Mouse (Mus musculus): Measurements from ENCODE around the gene 6030468B19Rik. TPM values are rescaled to one million over a fixed set of nuclear protein-coding genes. Genes with fewer than 3 reads are reported as not detected.
A peak's percentile ranks its signal among the peaks of the same experiment; 100 is the strongest.

The 6030468B19Rik gene
- total RNA-seq (2014; rRNA removed): not detected in 2 replicates
- not detected in 2 replicates for polyA plus RNA-seq (2015; fragmentation: Nextera tagmentation; extraction: Ambion mirVana)

DNA sequence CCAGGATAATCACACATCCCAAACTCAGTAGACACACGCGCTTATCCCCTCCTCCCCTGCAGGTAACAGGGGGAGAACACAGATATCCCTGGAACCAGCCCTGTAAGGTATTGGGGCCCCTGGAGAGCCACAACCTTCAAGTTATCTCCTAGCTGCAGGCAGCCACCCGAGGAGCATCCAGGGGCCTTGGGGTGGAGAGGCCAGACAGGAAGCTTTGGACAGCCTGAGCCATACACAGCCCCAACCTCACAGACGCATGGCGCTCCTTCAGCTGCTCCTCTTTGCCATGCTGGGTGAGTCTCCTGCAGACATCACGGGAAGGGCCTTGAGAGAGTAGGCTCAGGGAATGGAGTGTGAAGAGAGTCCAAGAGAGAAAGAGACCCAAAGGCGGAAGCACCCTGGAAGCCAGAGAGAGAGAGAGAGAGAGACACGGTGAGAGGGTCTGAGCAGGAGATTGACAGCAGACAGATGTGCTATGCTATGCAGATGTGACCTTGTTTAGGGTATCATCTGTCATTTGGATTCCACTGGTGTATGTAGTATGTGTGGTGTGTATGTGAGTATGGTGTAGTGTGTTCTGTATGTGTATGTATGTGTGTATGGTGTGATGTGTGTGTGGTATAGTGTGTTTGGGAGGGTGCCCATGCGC is at the start of gene 6030468B19Rik:
Gene 6030468B19Rik, plus strand, starts transcription at position 150 of the 649 bp plus-strand sequence.
- DNase-seq (ENCODE audit: low spot score) (no peak), ATAC-seq (no peak)
- Histone ChIP-seq H3K27ac (no peak within 1 kb of the TSS), H3K9me3 (ENCODE audit: low read length) (no peaks in the 10 kb centered on the region), H3K9ac (replicated peaks; ENCODE audit: low read length) (no peak within 1 kb of the TSS), H3K4me1 (ENCODE audit: insufficient read depth, low read length) (no peaks in the 10 kb centered on the region), H3K4me3 (ENCODE audit: low read length) (no peak within 1 kb of the TSS), H3K36me3 (ENCODE audit: insufficient read depth, low read length) (no peaks in the 10 kb centered on the region), H3K4me2 (ENCODE audit: low read depth, low read length) (no peak within 1 kb of the TSS), H3K27me3 (ENCODE audit: insufficient read depth, low read length) (no peaks in the 10 kb centered on the region)
- TF ChIP-seq CTCF (IDR thresholded peaks at IDR 0.05; ENCODE audit: low read depth): no peak
- WGBS: 70% methylated on average over 9 of the region's 9 CpGs

DNA sequence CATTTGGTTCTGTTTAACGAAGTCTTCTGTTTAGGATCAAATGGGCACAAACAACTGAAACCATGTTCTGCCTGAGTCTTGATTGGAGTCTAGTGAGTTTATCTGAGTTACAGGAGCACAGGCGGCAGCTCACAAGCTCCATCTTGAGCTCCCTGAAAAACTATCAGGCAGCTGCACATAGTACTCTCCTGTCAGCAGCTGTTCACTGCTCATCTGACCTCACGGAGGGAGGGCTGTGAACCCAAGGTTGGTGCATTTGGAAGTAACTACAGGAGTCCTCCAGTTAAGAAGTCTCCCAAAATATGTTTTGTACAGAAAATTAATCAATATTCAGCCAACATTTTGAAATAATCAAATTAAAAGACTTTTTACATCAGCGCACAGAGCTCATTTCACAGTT is 48.8 kb upstream of the 6030468B19Rik start:
- Histone ChIP-seq H3K4me2 (ENCODE audit: low read depth, low read length) (no peak overlapping the region), H3K4me3 (ENCODE audit: low read length) (no peak overlapping the region), H3K27me3 (ENCODE audit: insufficient read depth, low read length) (no peaks in the 10 kb centered on the region), H3K27ac (no peak overlapping the region), H3K9me3 (ENCODE audit: low read length) (no peaks in the 10 kb centered on the region), H3K4me1 (ENCODE audit: insufficient read depth, low read length) (no peaks in the 10 kb centered on the region), H3K36me3 (ENCODE audit: insufficient read depth, low read length) (peaks cover 90% of the 10 kb centered on the region), H3K9ac (replicated peaks; ENCODE audit: low read length) (no peak overlapping the region)
- DNase-seq (ENCODE audit: low spot score) (no peak), ATAC-seq (no peak)
- no peak for TF ChIP-seq CTCF (IDR thresholded peaks at IDR 0.05; ENCODE audit: low read depth)
- 80% methylated on average over 4 of the region's 4 CpGs for WGBS

DNA sequence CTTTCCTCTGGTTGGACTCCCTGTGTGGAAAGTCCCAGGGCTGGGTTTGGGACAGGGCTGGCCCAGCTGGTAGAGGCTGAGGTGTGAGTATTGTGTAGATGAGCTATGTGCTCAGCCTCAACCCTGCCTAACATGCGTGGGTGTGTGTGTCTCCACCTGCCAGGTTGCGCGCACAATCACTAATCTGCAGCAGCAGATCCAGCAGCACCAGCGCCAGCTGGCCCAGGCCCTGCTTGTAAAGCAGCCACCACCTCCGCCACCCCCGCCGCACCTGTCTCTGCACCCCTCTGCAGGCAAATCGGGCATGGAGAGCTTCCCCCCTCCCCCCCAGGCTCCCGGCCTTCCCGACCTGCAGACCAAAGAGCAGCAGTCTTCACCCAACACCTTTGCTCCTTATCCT is 48.0 kb upstream of the 6030468B19Rik start:
- H3K4me1 ChIP-seq (ENCODE audit: insufficient read depth, low read length): no peaks in the 10 kb centered on the region
- no peaks in the 10 kb centered on the region for H3K27me3 ChIP-seq (ENCODE audit: insufficient read depth, low read length)
- WGBS: 88% methylated on average over 10 of the region's 10 CpGs
- ATAC-seq: no peak
- peaks cover 91% of the 10 kb centered on the region for H3K36me3 ChIP-seq (ENCODE audit: insufficient read depth, low read length)
- H3K4me2 ChIP-seq (ENCODE audit: low read depth, low read length): no peak overlapping the region
- TF ChIP-seq CTCF (IDR thresholded peaks at IDR 0.05; ENCODE audit: low read depth): no peak
- no peaks in the 10 kb centered on the region for H3K9me3 ChIP-seq (ENCODE audit: low read length)
- no peak for DNase-seq (ENCODE audit: low spot score)
- H3K9ac ChIP-seq (replicated peaks; ENCODE audit: low read length): no peak overlapping the region
- no peak overlapping the region for H3K27ac ChIP-seq
- H3K4me3 ChIP-seq (ENCODE audit: low read length): no peak overlapping the region

DNA sequence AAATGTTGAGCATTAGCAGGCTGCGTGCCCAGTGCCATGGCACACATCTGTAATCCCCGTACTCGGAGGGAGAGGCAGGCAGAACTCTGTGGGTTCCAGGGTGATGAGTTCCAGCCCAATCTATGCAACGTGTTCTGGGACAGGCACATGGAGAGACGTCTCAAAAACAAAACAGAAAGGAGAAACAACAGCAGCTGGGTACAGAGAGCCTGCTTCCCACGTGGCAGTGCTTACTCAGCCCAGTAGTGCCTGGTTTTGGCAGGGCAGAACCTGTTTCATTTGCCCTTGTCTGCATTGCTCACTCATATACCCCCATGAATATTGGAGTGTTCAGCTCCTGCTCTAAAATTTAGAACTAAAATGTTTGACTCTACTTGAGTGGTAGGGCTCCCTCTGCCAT is 45.9 kb upstream of the 6030468B19Rik start:
- Histone ChIP-seq H3K4me1 (ENCODE audit: insufficient read depth, low read length) (no peaks in the 10 kb centered on the region), H3K4me2 (ENCODE audit: low read depth, low read length) (no peak overlapping the region), H3K27ac (no peak overlapping the region), H3K9me3 (ENCODE audit: low read length) (no peaks in the 10 kb centered on the region), H3K4me3 (ENCODE audit: low read length) (no peak overlapping the region), H3K9ac (replicated peaks; ENCODE audit: low read length) (no peak overlapping the region), H3K36me3 (ENCODE audit: insufficient read depth, low read length) (peaks cover 89% of the 10 kb centered on the region), H3K27me3 (ENCODE audit: insufficient read depth, low read length) (no peaks in the 10 kb centered on the region)
- DNase-seq (ENCODE audit: low spot score) (no peak), ATAC-seq (no peak)
- TF ChIP-seq CTCF (IDR thresholded peaks at IDR 0.05; ENCODE audit: low read depth): no peak
- WGBS: 86% methylated on average over 6 of the region's 6 CpGs

DNA sequence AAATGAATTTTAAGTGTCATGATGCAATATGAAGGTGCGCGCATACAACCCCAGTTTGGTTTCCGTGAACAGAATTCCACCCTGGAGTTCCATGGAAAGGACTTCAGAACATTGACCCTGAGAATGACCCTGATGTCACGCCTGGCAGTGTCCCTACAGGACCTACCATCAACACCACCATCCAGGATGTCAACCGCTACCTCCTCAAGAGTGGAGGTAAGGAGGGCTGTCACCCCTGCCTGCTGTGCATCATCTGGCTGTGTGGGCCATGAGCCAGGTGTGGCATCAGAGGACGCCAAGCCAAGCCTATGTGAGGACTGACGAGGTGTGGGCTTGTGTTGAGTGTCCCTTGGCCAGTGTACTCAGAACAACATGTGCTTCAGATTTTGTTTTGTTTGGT is 41.6 kb upstream of the 6030468B19Rik start:
- WGBS: 91% methylated on average over 7 of the region's 7 CpGs

DNA sequence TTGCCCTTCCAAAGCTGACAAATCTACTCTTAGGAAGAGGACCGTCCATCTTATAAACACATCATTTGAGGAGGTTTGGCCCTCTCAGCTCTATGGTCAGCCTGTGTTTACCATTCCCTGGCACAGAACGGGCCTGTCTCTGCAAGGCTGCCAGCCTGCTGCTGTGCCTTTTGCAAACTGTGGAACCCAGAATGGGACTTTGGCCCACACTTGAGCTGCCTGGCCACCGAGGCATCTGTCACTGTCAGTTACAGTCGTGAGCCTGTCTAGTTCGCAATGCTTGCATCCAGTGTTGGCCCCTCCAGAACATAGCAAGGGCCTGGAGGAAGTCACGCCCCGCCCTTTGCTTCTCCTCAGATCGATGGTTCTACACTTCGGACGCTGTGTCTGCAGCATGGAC is 38.2 kb upstream of the 6030468B19Rik start:
- Histone ChIP-seq H3K9ac (replicated peaks; ENCODE audit: low read length) (no peak overlapping the region), H3K4me1 (ENCODE audit: insufficient read depth, low read length) (no peaks in the 10 kb centered on the region), H3K4me2 (ENCODE audit: low read depth, low read length) (no peak overlapping the region), H3K9me3 (ENCODE audit: low read length) (no peaks in the 10 kb centered on the region), H3K36me3 (ENCODE audit: insufficient read depth, low read length) (peaks cover 69% of the 10 kb centered on the region), H3K27ac (no peak overlapping the region), H3K27me3 (ENCODE audit: insufficient read depth, low read length) (no peaks in the 10 kb centered on the region), H3K4me3 (ENCODE audit: low read length) (no peak overlapping the region)
- ATAC-seq (peak; percentile 11; the same call in 1 of the 2 replicates), DNase-seq (ENCODE audit: low spot score) (peak; percentile 33)
- WGBS: 85% methylated on average over 10 of the region's 10 CpGs
- TF ChIP-seq CTCF (IDR thresholded peaks at IDR 0.05; ENCODE audit: low read depth): no peak

More for the DNA sequence above, 41.6 kb upstream of the 6030468B19Rik start:
- Histone ChIP-seq H3K4me3 (ENCODE audit: low read length) (no peak overlapping the region), H3K36me3 (ENCODE audit: insufficient read depth, low read length) (peaks cover 83% of the 10 kb centered on the region), H3K4me2 (ENCODE audit: low read depth, low read length) (no peak overlapping the region), H3K27me3 (ENCODE audit: insufficient read depth, low read length) (no peaks in the 10 kb centered on the region), H3K4me1 (ENCODE audit: insufficient read depth, low read length) (no peaks in the 10 kb centered on the region), H3K9ac (replicated peaks; ENCODE audit: low read length) (no peak overlapping the region), H3K27ac (no peak overlapping the region), H3K9me3 (ENCODE audit: low read length) (no peaks in the 10 kb centered on the region)
- no peak for DNase-seq (ENCODE audit: low spot score)
- no peak for ATAC-seq
- no peak for TF ChIP-seq CTCF (IDR thresholded peaks at IDR 0.05; ENCODE audit: low read depth)

Data from hindbrain, postnatal 0 days (tissue).